Mouse (Mus musculus): ENCODE measurements around the gene Olfr646.

DNA sequence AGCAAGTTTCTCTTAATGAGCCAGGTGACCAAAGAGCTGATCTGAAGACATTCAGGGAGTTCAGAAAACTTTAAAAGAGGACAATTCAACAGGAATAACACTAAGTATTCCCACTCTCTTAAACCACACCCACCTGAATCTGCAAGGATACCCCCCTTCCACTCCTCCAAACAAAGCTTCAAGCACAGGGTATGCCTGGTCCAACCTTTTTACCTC, at the start of gene Olfr646:
- TF ChIP-seq CTCF (IDR thresholded peaks at IDR 0.05; ENCODE audit: low read depth): no peak
- no peak for TF ChIP-seq EP300 (IDR thresholded peaks at IDR 0.05; ENCODE audit: low read depth)

Measured in liver, postnatal 0 days (tissue).